Mouse (Mus musculus): ENCODE data around the gene AU021092. TPM values are rescaled to one million over a fixed set of nuclear protein-coding genes. Genes with fewer than 3 reads are reported as not detected.

The AU021092 gene
- polyA plus RNA-seq, 1 experiment = 44.4 TPM

GRCm38 (mm10) chr16:5203200-5203599, 18.9 kb downstream of the AU021092 start:
- peak; percentile 4 to 32 for DNase-seq (ENCODE audit: low read depth in 1 of 2, low spot score in 2 of 2)
- no peak for TF ChIP-seq POLR2A (IDR thresholded peaks at IDR 0.05; ENCODE audit: low read depth, low read length)
- no peak for TF ChIP-seq CTCF (IDR thresholded peaks at IDR 0.05; ENCODE audit: extremely low read depth, insufficient read depth, insufficient read length, insufficient replicate concordance)
- WGBS = under 1% methylated on average over 36 of the region's 36 CpGs
- Histone ChIP-seq H3K27ac (ENCODE audit: insufficient read depth, low read length) (peak overlapping the region; percentile 62), H3K4me3 (ENCODE audit: extremely low read depth, insufficient read depth, insufficient read length) (peak overlapping the region; percentile 94), H3K4me1 (ENCODE audit: control insufficient read depth, insufficient read depth, insufficient read length) (peaks cover 3% of the 10 kb centered on the region), H3K36me3 (ENCODE audit: control insufficient read depth, insufficient read depth, low read length) (peaks cover 21% of the 10 kb centered on the region), H3K27me3 (ENCODE audit: control insufficient read depth, insufficient read depth, low read length) (no peaks in the 10 kb centered on the region)

GRCm38 (mm10) chr16:5202681-5203080, 19.4 kb downstream of the AU021092 start:
- 16% methylated on average over 4 of the region's 4 CpGs for WGBS
- H3K27ac ChIP-seq (ENCODE audit: insufficient read depth, low read length) = peak overlapping the region; percentile 62
- peaks cover 24% of the 10 kb centered on the region for H3K36me3 ChIP-seq (ENCODE audit: control insufficient read depth, insufficient read depth, low read length)
- TF ChIP-seq CTCF (IDR thresholded peaks at IDR 0.05; ENCODE audit: extremely low read depth, insufficient read depth, insufficient read length, insufficient replicate concordance) (peak; percentile 46; the same call in 1 of the 2 replicates), POLR2A (IDR thresholded peaks at IDR 0.05; ENCODE audit: low read depth, low read length) (no peak)
- no peaks in the 10 kb centered on the region for H3K27me3 ChIP-seq (ENCODE audit: control insufficient read depth, insufficient read depth, low read length)
- H3K4me3 ChIP-seq (ENCODE audit: extremely low read depth, insufficient read depth, insufficient read length) = peak overlapping the region; percentile 94; the same call in 1 of the 2 replicates
- DNase-seq (ENCODE audit: low read depth in 1 of 2, low spot score in 2 of 2) = peak; percentile 4 to 30
- H3K4me1 ChIP-seq (ENCODE audit: control insufficient read depth, insufficient read depth, insufficient read length) = peaks cover 3% of the 10 kb centered on the region

GRCm38 (mm10) chr16:5195080-5195479, 27.0 kb downstream of the AU021092 start:
- Histone ChIP-seq H3K4me1 (ENCODE audit: control insufficient read depth, insufficient read depth, insufficient read length) (no peaks in the 10 kb centered on the region), H3K27ac (ENCODE audit: insufficient read depth, low read length) (no peak overlapping the region), H3K27me3 (ENCODE audit: control insufficient read depth, insufficient read depth, low read length) (no peaks in the 10 kb centered on the region), H3K4me3 (ENCODE audit: extremely low read depth, insufficient read depth, insufficient read length) (no peak overlapping the region), H3K36me3 (ENCODE audit: control insufficient read depth, insufficient read depth, low read length) (peaks cover 27% of the 10 kb centered on the region)
- 43% methylated on average over 6 of the region's 6 CpGs for WGBS
- DNase-seq (ENCODE audit: low read depth in 1 of 2, low spot score in 2 of 2) = peak; percentile 19 to 40
- no peak for TF ChIP-seq POLR2A (IDR thresholded peaks at IDR 0.05; ENCODE audit: low read depth, low read length)
- TF ChIP-seq CTCF (IDR thresholded peaks at IDR 0.05; ENCODE audit: extremely low read depth, insufficient read depth, insufficient read length, insufficient replicate concordance) = peak; percentile 54; the same call in 1 of the 2 replicates

- no peak overlapping the region for H3K27ac ChIP-seq (ENCODE audit: insufficient read depth, low read length)
- no peaks in the 10 kb centered on the region for H3K27me3 ChIP-seq (ENCODE audit: control insufficient read depth, insufficient read depth, low read length)
- TF ChIP-seq POLR2A (IDR thresholded peaks at IDR 0.05; ENCODE audit: low read depth, low read length) = no peak
- H3K4me3 ChIP-seq (ENCODE audit: extremely low read depth, insufficient read depth, insufficient read length) = no peak overlapping the region
- no peaks in the 10 kb centered on the region for H3K4me1 ChIP-seq (ENCODE audit: control insufficient read depth, insufficient read depth, insufficient read length)
- no peaks in the 10 kb centered on the region for H3K36me3 ChIP-seq (ENCODE audit: control insufficient read depth, insufficient read depth, low read length)
- no peak for DNase-seq (ENCODE audit: low read depth in 1 of 2, low spot score in 2 of 2)
- WGBS = 41% methylated on average over 7 of the region's 7 CpGs
Observed at GRCm38 (mm10) chr16:5186234-5186633, 35.9 kb downstream of the AU021092 start.

GRCm38 (mm10) chr16:5185691-5186090, 36.4 kb downstream of the AU021092 start:
- H3K27ac ChIP-seq (ENCODE audit: insufficient read depth, low read length) = no peak overlapping the region
- H3K27me3 ChIP-seq (ENCODE audit: control insufficient read depth, insufficient read depth, low read length) = no peaks in the 10 kb centered on the region
- no peaks in the 10 kb centered on the region for H3K4me1 ChIP-seq (ENCODE audit: control insufficient read depth, insufficient read depth, insufficient read length)
- DNase-seq (ENCODE audit: low read depth in 1 of 2, low spot score in 2 of 2) = no peak
- WGBS = 73% methylated on average over 7 of the region's 7 CpGs
- H3K4me3 ChIP-seq (ENCODE audit: extremely low read depth, insufficient read depth, insufficient read length) = no peak overlapping the region
- no peak for TF ChIP-seq POLR2A (IDR thresholded peaks at IDR 0.05; ENCODE audit: low read depth, low read length)
- no peak for TF ChIP-seq CTCF (IDR thresholded peaks at IDR 0.05; ENCODE audit: extremely low read depth, insufficient read depth, insufficient read length, insufficient replicate concordance)
- H3K36me3 ChIP-seq (ENCODE audit: control insufficient read depth, insufficient read depth, low read length) = no peaks in the 10 kb centered on the region

- TF ChIP-seq POLR2A (IDR thresholded peaks at IDR 0.05; ENCODE audit: low read depth, low read length) (no peak), CTCF (IDR thresholded peaks at IDR 0.05; ENCODE audit: extremely low read depth, insufficient read depth, insufficient read length, insufficient replicate concordance) (no peak)
- H3K27ac ChIP-seq (ENCODE audit: insufficient read depth, low read length) = no peak overlapping the region
- H3K27me3 ChIP-seq (ENCODE audit: control insufficient read depth, insufficient read depth, low read length) = no peaks in the 10 kb centered on the region
- no peak for DNase-seq (ENCODE audit: low read depth in 1 of 2, low spot score in 2 of 2)
- no peaks in the 10 kb centered on the region for H3K4me1 ChIP-seq (ENCODE audit: control insufficient read depth, insufficient read depth, insufficient read length)
- 87% methylated on average over 5 of the region's 5 CpGs for WGBS
- no peak overlapping the region for H3K4me3 ChIP-seq (ENCODE audit: extremely low read depth, insufficient read depth, insufficient read length)
- no peaks in the 10 kb centered on the region for H3K36me3 ChIP-seq (ENCODE audit: control insufficient read depth, insufficient read depth, low read length)
Observed at GRCm38 (mm10) chr16:5184956-5185355, 37.1 kb downstream of the AU021092 start.

- H3K4me1 ChIP-seq (ENCODE audit: control insufficient read depth, insufficient read depth, insufficient read length) = no peaks in the 10 kb centered on the region
- no peak overlapping the region for H3K4me3 ChIP-seq (ENCODE audit: extremely low read depth, insufficient read depth, insufficient read length)
- DNase-seq (ENCODE audit: low read depth in 1 of 2, low spot score in 2 of 2) = no peak
- TF ChIP-seq CTCF (IDR thresholded peaks at IDR 0.05; ENCODE audit: extremely low read depth, insufficient read depth, insufficient read length, insufficient replicate concordance) (no peak), POLR2A (IDR thresholded peaks at IDR 0.05; ENCODE audit: low read depth, low read length) (no peak)
- H3K36me3 ChIP-seq (ENCODE audit: control insufficient read depth, insufficient read depth, low read length) = no peaks in the 10 kb centered on the region
- H3K27me3 ChIP-seq (ENCODE audit: control insufficient read depth, insufficient read depth, low read length) = no peaks in the 10 kb centered on the region
- WGBS = 46% methylated on average over 8 of the region's 8 CpGs
- no peak overlapping the region for H3K27ac ChIP-seq (ENCODE audit: insufficient read depth, low read length)
Observed at GRCm38 (mm10) chr16:5184101-5184500, 38.0 kb downstream of the AU021092 start.
